Mouse (Mus musculus): Measurements from ENCODE around the gene Fam178b.

Fam178b gene

DNA sequence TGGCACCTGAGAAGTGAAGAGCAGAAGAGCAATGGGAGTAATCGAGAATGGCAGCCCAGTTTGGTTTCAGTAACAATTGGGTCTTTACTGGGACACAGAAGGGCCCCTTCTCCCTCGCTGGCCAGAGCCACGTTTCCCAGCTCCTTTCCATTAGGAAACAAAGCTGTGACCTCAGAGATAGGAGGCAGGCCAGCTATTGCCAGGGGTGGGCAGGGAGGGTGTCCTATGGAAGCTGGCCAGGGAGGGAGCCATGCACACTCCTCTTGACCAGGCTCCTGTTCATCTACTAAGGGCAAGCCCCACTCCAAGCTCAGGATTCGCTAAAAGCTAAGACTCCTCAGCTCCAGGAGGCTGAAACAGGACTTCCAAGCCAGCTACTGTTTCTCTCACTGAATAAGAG, 123.7 kb downstream of the Fam178b start:
- no peak for TF ChIP-seq NANOG (IDR thresholded peaks at IDR 0.05; ENCODE audit: borderline replicate concordance, low read length)
- no peak for TF ChIP-seq CTCF (conservative IDR thresholded peaks at IDR 0.05; ENCODE audit: low read length)
- no peak for TF ChIP-seq POU5F1 (IDR thresholded peaks at IDR 0.05; ENCODE audit: borderline replicate concordance, low read length)
- Histone ChIP-seq H3K36me3 (ENCODE audit: insufficient read depth, low read length) (0 out of 2 replicates have a peak, but pooled peaks cover 5% of the 10 kb centered on the region), H3K4me3 (replicated peaks; ENCODE audit: low read length) (no peak overlapping the region), H3K9me3 (ENCODE audit: low read length) (no peaks in the 10 kb centered on the region), H3K4me1 (replicated peaks; ENCODE audit: low read depth, low read length) (peaks cover 69% of the 10 kb centered on the region), H3K27me3 (ENCODE audit: insufficient read depth, low read length) (peaks cover 90% of the 10 kb centered on the region)

DNA sequence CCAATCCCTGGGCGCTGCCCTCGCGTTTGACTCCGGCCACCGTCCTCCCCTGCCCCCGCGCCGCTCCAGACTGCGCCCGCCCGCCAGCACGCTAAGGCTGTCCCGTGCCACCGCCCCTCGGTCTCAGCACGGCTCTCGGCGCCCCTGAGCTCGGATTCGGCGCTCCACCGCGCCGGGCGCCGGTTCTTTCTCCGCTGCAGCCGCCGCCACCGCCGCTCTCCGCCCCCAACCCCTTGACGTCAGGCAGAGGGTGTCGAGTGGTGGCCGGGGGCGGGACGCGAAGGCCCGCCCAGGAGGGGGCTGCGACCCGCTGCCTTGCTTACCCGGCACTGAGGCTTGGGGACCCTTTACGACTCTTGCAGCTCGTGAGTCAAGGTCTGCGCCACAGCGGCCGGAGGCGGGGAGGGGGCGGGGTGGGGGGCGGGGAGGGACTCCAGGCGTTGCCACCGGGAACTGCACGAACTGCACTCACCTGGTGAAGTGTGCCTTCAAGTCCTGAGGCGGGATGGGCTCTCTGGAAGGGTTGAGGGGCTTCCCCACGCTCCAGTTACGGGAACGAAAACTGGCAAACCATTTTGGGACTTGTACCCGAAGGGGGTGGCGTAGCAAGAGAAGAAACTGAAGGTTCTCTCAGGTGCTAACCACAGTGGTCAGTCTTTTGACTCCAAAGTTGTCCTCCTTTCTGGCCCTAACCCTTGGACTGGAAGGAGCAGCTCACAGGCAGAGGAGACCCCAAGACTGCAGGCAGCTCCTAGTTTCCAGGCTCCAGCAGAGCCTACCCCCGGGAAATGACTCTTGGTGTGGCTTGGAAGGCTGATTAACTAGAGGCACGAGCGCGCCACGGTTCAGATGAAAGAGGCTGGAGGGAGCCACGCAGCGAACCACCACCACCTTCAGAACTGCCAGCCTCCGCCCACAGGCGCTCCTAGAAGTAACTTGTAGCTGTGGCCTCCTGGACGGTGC, 124.7 kb downstream of the Fam178b start, which contains the start of gene Sema4c:
Gene Sema4c (minus strand): TSS at position 319 of the 963 bp plus-strand sequence.
- Histone ChIP-seq H3K9me3 (ENCODE audit: low read length) (no peaks in the 10 kb centered on the region), H3K4me1 (replicated peaks; ENCODE audit: low read depth, low read length) (peaks cover 74% of the 10 kb centered on the region), H3K4me3 (replicated peaks; ENCODE audit: low read length) (peak within 1 kb of the TSS; percentile 93), H3K36me3 (ENCODE audit: insufficient read depth, low read length) (0 out of 2 replicates have a peak, but pooled peaks cover 5% of the 10 kb centered on the region), H3K27me3 (ENCODE audit: insufficient read depth, low read length) (peaks cover 90% of the 10 kb centered on the region)
- no peak for TF ChIP-seq POU5F1 (IDR thresholded peaks at IDR 0.05; ENCODE audit: borderline replicate concordance, low read length)
- TF ChIP-seq NANOG (IDR thresholded peaks at IDR 0.05; ENCODE audit: borderline replicate concordance, low read length) = no peak
- TF ChIP-seq CTCF (conservative IDR thresholded peaks at IDR 0.05; ENCODE audit: low read length) = no peak

DNA sequence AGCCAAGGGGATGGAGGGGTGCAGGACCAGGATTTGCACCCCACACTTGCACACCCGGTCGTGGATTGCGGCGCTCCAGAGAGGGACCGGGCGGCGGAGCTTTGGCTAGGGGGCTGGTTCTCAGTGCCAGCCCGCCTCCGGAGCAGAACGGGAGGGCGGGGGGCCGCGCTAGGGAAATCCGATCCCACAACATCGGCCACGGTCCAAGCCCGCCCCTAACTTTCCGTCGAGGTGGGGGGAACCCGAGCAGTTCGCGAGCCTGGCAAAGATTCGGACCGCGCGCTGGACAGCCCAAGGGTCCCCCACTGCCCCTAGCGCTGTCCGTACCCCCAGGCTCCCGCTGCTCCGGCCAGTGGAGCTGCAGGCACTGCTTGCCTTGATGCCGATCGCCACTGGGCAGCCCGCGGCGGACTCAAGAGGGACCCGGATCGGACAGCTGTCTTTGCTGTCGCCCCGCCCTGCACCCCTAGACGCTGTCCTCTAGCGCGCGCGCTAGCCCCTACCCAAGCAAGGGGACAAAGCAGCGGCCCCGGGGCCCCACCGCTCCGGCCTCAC, 125.4 kb downstream of the Fam178b start:
- H3K4me3 ChIP-seq (replicated peaks; ENCODE audit: low read length) = peak overlapping the region; percentile 93
- H3K9me3 ChIP-seq (ENCODE audit: low read length) = no peaks in the 10 kb centered on the region
- H3K27me3 ChIP-seq (ENCODE audit: insufficient read depth, low read length) = peaks cover 93% of the 10 kb centered on the region
- peaks cover 76% of the 10 kb centered on the region for H3K4me1 ChIP-seq (replicated peaks; ENCODE audit: low read depth, low read length)
- H3K36me3 ChIP-seq (ENCODE audit: insufficient read depth, low read length) = 0 out of 2 replicates have a peak, but pooled peaks cover 10% of the 10 kb centered on the region
- no peak for TF ChIP-seq POU5F1 (IDR thresholded peaks at IDR 0.05; ENCODE audit: borderline replicate concordance, low read length)
- TF ChIP-seq CTCF (conservative IDR thresholded peaks at IDR 0.05; ENCODE audit: low read length) = no peak
- no peak for TF ChIP-seq NANOG (IDR thresholded peaks at IDR 0.05; ENCODE audit: borderline replicate concordance, low read length)

DNA sequence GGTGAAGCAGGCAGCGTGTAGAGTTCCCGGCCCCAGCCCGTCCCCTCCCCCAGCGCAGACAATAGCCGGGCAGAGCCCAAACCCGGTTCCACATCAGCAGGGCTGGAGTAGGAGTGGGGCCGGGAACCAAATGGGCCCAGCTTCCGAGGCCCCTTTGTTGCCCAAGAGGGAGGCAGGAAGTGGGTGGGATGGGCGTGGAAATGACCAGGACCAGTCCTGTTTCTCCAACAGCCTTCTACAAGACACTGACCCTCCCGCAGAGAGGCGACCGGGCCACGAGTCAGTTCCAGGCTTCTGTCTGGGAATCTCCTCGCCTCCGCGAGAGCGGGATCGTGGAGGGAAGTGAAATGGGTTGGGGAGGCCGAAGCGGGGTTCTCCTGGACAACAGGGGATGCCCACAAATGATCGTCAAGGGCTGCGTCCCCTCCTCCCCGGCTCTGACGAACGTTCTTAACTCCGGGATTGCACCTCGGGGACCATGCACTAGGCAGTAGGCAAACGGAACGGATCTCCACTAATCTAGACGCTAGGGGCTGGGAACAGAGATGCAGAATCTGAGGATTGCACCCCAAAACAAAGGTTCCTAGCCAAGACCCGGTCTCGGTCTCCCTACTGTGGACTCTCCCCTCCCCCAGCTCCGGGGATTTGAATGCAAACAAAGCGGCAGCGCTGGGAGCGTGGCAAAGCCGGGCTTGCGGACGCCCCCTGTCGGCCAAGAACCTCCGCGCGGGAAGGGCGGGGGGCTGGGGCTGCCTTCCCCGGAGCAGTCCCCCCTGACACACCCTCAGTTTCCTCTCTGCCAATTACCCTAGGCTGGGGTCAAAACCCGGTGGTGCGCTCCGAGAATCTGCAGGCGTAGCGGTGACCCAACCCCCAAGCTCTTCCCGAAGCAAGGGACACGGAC, 126.2 kb downstream of the Fam178b start:
- H3K4me1 ChIP-seq (replicated peaks; ENCODE audit: low read depth, low read length) = peaks cover 76% of the 10 kb centered on the region
- peak overlapping the region; percentile 93 for H3K4me3 ChIP-seq (replicated peaks; ENCODE audit: low read length)
- H3K36me3 ChIP-seq (ENCODE audit: insufficient read depth, low read length) = peaks cover 10% of the 10 kb centered on the region; the same call in 1 of the 2 replicates
- no peaks in the 10 kb centered on the region for H3K9me3 ChIP-seq (ENCODE audit: low read length)
- peaks cover 93% of the 10 kb centered on the region for H3K27me3 ChIP-seq (ENCODE audit: insufficient read depth, low read length)
- TF ChIP-seq POU5F1 (IDR thresholded peaks at IDR 0.05; ENCODE audit: borderline replicate concordance, low read length) (no peak), CTCF (conservative IDR thresholded peaks at IDR 0.05; ENCODE audit: low read length) (peak; percentile 29), NANOG (IDR thresholded peaks at IDR 0.05; ENCODE audit: borderline replicate concordance, low read length) (no peak)

DNA sequence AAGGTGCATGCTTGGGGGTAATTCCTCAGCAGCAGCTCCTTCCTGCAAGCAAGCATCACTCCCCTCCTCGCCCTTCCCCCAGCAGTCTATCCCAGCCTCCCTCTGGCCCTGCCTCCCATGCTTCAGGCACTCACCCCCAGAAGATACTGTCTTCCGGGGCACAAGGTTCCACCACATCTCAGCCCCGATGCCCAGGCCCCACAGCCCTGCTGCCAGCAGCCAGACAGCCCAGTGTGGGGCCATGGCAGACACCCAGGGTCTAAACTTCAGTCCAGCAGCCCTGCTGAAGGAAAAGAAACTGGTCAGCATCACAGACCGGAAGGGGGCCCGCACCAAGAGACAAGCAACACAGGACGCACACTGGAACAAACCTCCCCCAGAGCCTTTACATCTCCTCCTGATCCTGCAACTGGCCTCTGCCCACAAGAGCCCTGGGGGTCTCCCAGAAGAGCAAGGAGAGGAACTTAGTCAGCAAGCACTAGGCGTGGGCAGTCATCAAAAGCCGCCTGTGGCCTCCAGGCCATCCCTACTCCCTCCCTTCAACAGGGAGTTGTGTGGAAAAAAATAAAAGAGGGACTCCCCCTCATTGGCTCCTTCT, 127.1 kb downstream of the Fam178b start:
- no peak for TF ChIP-seq POU5F1 (IDR thresholded peaks at IDR 0.05; ENCODE audit: borderline replicate concordance, low read length)
- TF ChIP-seq CTCF (conservative IDR thresholded peaks at IDR 0.05; ENCODE audit: low read length) = no peak
- no peak for TF ChIP-seq NANOG (IDR thresholded peaks at IDR 0.05; ENCODE audit: borderline replicate concordance, low read length)
- Histone ChIP-seq H3K4me3 (replicated peaks; ENCODE audit: low read length) (peak overlapping the region; percentile 93), H3K9me3 (ENCODE audit: low read length) (no peaks in the 10 kb centered on the region), H3K27me3 (ENCODE audit: insufficient read depth, low read length) (peaks cover 93% of the 10 kb centered on the region), H3K4me1 (replicated peaks; ENCODE audit: low read depth, low read length) (peaks cover 71% of the 10 kb centered on the region), H3K36me3 (ENCODE audit: insufficient read depth, low read length) (peaks cover 14% of the 10 kb centered on the region)

DNA sequence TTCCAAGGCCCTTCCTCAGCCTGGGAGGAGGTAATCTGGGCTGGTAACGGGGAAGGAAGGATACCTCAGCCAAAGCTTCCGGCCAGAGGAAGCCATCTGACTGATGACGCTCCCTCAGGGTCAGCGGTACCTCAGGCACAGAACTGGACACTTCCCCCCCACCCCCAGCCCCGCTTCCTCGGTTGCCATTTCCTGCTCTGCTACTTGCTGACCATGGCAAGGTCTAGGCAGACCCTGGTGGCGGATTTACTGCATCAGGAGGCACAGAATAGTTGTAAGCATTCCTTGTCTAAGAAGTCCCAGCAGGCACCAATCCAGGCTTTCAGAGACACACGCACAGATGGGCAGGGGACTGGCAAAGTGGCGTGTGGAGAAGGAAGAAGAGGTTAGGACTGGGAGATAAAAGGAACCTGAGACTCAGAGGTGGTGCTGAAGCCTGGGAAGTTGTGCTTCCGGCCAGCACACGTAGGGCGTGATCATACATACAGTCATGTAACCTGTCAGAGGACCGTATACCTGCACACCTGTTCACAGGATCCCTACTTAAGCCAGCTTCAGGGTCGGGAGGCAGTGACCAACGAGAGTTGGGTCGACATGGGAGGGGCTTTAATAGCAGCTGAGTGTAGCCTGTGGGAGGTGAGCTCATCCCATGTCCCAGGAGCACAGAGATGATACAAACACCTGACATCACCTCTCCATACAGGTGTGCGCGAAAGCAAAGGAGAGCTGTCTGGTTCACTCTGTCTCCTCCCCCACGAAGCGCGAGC, 128.2 kb downstream of the Fam178b start:
- Histone ChIP-seq H3K4me3 (replicated peaks; ENCODE audit: low read length) (0 out of 2 replicates have a peak overlapping the region, but pooled peaks have one; percentile 8), H3K4me1 (replicated peaks; ENCODE audit: low read depth, low read length) (peaks cover 69% of the 10 kb centered on the region), H3K9me3 (ENCODE audit: low read length) (no peaks in the 10 kb centered on the region), H3K36me3 (ENCODE audit: insufficient read depth, low read length) (peaks cover 19% of the 10 kb centered on the region), H3K27me3 (ENCODE audit: insufficient read depth, low read length) (peaks cover 91% of the 10 kb centered on the region)
- no peak for TF ChIP-seq POU5F1 (IDR thresholded peaks at IDR 0.05; ENCODE audit: borderline replicate concordance, low read length)
- TF ChIP-seq NANOG (IDR thresholded peaks at IDR 0.05; ENCODE audit: borderline replicate concordance, low read length) = no peak
- no peak for TF ChIP-seq CTCF (conservative IDR thresholded peaks at IDR 0.05; ENCODE audit: low read length)

DNA sequence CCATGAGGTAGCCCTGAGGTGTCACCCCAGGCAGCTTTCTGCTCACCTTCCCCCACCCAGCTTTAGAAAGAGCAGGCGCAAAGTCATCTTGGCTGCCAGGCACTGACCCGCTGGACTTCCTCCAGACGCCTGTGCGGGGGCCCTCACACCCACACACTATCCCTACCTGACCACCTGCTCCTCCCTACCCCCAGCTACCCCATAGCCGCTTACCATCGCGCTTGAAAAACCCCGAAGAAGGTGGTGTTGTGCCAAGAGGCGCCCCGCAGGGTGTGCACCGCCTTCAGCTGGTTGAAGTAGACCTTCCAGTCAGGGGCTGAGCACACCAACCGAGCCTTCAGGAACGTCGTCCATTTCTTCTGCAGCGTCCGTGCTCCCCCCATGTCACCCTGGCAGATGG, 130.5 kb downstream of the Fam178b start:
- Histone ChIP-seq H3K9me3 (ENCODE audit: low read length) (no peaks in the 10 kb centered on the region), H3K4me3 (replicated peaks; ENCODE audit: low read length) (peak overlapping the region; percentile 45; the same call in 1 of the 2 replicates), H3K27me3 (ENCODE audit: insufficient read depth, low read length) (peaks cover 70% of the 10 kb centered on the region), H3K4me1 (replicated peaks; ENCODE audit: low read depth, low read length) (peaks cover 76% of the 10 kb centered on the region), H3K36me3 (ENCODE audit: insufficient read depth, low read length) (peaks cover 25% of the 10 kb centered on the region)
- no peak for TF ChIP-seq NANOG (IDR thresholded peaks at IDR 0.05; ENCODE audit: borderline replicate concordance, low read length)
- TF ChIP-seq POU5F1 (IDR thresholded peaks at IDR 0.05; ENCODE audit: borderline replicate concordance, low read length) = no peak
- no peak for TF ChIP-seq CTCF (conservative IDR thresholded peaks at IDR 0.05; ENCODE audit: low read length)

Data from E14TG2a.4 (cell line).